Mouse (Mus musculus): ENCODE data around the gene Rbbp7. TPM values are rescaled to one million over a fixed set of nuclear protein-coding genes. Genes with fewer than 3 reads are reported as not detected.
"Not testable (repeated sequence)": the region's sequence is repeated elsewhere in the genome, so short reads cannot be mapped to it uniquely, and the experiment has no call there.

The Rbbp7 gene
- polyA plus RNA-seq, 1 experiment from 2014 or later, result 430 TPM

DNA sequence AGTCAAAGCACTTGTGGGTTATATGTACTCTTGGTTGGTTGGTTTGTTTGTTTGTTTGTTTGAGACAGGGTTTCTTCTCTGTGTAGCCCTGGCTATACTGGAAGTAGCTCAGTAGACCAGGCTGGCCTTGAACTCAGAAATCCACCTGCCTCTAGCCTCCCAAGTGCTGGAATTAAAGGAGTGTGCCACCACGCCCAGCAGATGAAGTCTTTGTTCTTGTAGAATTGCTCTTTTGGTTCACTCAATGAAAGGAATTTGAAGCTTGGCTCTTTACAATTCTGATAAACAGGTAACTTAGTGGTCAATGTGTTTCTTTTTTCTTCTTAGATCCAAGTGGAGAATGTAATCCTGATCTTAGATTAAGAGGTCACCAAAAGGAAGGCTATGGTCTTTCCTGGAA is 10.5 kb downstream of the Rbbp7 start:
- 84% methylated on average over 1 of the region's 1 CpGs for WGBS
- peaks cover 2% of the 10 kb centered on the region; the same call in 1 of the 2 replicates for H3K36me3 ChIP-seq (ENCODE audit: control insufficient read depth, insufficient read depth, low read length)
- H3K4me2 ChIP-seq (ENCODE audit: low read depth, severe bottlenecking), result no peak overlapping the region
- no peak overlapping the region for H3K4me3 ChIP-seq (ENCODE audit: low read depth, low read length)
- no peak overlapping the region for H3K27ac ChIP-seq (replicated peaks; ENCODE audit: low read depth, low read length)
- no peaks in the 10 kb centered on the region for H3K4me1 ChIP-seq (ENCODE audit: control insufficient read depth, insufficient read depth, low read length)
- no peaks in the 10 kb centered on the region for H3K27me3 ChIP-seq (ENCODE audit: control insufficient read depth, insufficient read depth, low read length)
- no peaks in the 10 kb centered on the region for H3K9me3 ChIP-seq (ENCODE audit: control insufficient read depth, low read length)
- DNase-seq (ENCODE audit: low spot score), result no peak
- no peak for ATAC-seq (ENCODE audit: insufficient number of reproducible peaks, low FRiP score, low TSS enrichment, low read depth)
- no peak overlapping the region for H3K9ac ChIP-seq (ENCODE audit: low read length)

DNA sequence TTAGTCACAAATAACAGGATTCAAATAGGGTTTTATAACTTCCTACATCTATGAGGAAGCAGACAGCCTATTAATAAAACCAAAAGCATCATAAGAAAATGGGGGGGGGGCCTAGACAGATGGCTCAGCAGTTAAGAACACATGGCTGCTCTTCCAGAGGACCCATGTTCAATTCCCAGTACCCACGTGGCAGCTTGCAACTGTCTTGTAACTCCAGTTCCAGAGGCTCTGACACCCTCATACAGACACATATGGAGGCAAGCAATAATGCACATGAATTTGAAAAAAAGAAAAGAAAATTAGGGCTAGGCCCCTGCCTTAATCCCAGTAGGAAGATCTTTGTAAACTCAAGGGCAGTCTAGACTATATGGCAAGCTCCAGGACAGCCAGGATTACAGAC is 28.2 kb downstream of the Rbbp7 start:
- Histone ChIP-seq H3K9me3 (ENCODE audit: control insufficient read depth, low read length) (no peaks in the 10 kb centered on the region), H3K27me3 (ENCODE audit: control insufficient read depth, insufficient read depth, low read length) (no peaks in the 10 kb centered on the region), H3K9ac (ENCODE audit: low read length) (no peak overlapping the region), H3K4me3 (ENCODE audit: low read depth, low read length) (no peak overlapping the region), H3K4me2 (ENCODE audit: low read depth, severe bottlenecking) (no peak overlapping the region), H3K4me1 (ENCODE audit: control insufficient read depth, insufficient read depth, low read length) (no peaks in the 10 kb centered on the region), H3K36me3 (ENCODE audit: control insufficient read depth, insufficient read depth, low read length) (no peaks in the 10 kb centered on the region), H3K27ac (replicated peaks; ENCODE audit: low read depth, low read length) (no peak overlapping the region)
- 45% methylated on average over 1 of the region's 1 CpGs for whole genome bisulfite sequencing
- no peak for DNase-seq (ENCODE audit: low spot score)
- ATAC-seq (ENCODE audit: insufficient number of reproducible peaks, low FRiP score, low TSS enrichment, low read depth), result no peak

DNA sequence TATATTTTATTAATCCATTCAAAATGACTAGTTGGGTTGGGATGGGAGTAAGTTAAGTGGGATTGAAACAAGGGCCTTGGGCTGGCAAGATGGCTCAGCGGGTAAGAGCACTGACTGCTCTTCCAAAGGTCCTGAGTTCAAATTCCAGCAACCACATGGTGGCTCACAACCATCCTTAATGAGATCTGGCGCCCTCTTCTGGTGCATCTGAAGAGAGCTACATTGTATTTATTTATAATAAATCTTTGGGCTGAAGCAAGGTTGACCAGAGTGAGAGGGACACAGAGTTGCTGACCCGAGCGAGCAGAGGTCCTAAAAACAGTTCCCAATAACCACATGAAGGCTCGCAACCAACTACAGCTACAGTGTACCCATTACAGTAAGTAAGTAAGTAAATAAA is 31.2 kb downstream of the Rbbp7 start:
- not testable (repeated sequence) for H3K4me1 ChIP-seq (ENCODE audit: control insufficient read depth, insufficient read depth, low read length); ATAC-seq (ENCODE audit: insufficient number of reproducible peaks, low FRiP score, low TSS enrichment, low read depth); H3K4me2 ChIP-seq (ENCODE audit: low read depth, severe bottlenecking); H3K4me3 ChIP-seq (ENCODE audit: low read depth, low read length); H3K27ac ChIP-seq (replicated peaks; ENCODE audit: low read depth, low read length); DNase-seq (ENCODE audit: low spot score); H3K36me3 ChIP-seq (ENCODE audit: control insufficient read depth, insufficient read depth, low read length); H3K9ac ChIP-seq (ENCODE audit: low read length); H3K27me3 ChIP-seq (ENCODE audit: control insufficient read depth, insufficient read depth, low read length); H3K9me3 ChIP-seq (ENCODE audit: control insufficient read depth, low read length)
- WGBS, result 86% methylated on average over 5 of the region's 5 CpGs

- ATAC-seq (ENCODE audit: insufficient number of reproducible peaks, low FRiP score, low TSS enrichment, low read depth) (no peak), DNase-seq (ENCODE audit: low spot score) (peak; percentile 51)
- H3K36me3 ChIP-seq (ENCODE audit: control insufficient read depth, insufficient read depth, low read length), result no peaks in the 10 kb centered on the region
- no peaks in the 10 kb centered on the region for H3K9me3 ChIP-seq (ENCODE audit: control insufficient read depth, low read length)
- H3K27ac ChIP-seq (replicated peaks; ENCODE audit: low read depth, low read length), result no peak overlapping the region
- no peak overlapping the region for H3K4me2 ChIP-seq (ENCODE audit: low read depth, severe bottlenecking)
- no peak overlapping the region for H3K9ac ChIP-seq (ENCODE audit: low read length)
- H3K4me3 ChIP-seq (ENCODE audit: low read depth, low read length), result no peak overlapping the region
- H3K4me1 ChIP-seq (ENCODE audit: control insufficient read depth, insufficient read depth, low read length), result no peaks in the 10 kb centered on the region
- H3K27me3 ChIP-seq (ENCODE audit: control insufficient read depth, insufficient read depth, low read length), result no peaks in the 10 kb centered on the region
These were observed 40.2 kb downstream of the Rbbp7 start for GRCm38 (mm10) chrX:162800371-162800770.

DNA sequence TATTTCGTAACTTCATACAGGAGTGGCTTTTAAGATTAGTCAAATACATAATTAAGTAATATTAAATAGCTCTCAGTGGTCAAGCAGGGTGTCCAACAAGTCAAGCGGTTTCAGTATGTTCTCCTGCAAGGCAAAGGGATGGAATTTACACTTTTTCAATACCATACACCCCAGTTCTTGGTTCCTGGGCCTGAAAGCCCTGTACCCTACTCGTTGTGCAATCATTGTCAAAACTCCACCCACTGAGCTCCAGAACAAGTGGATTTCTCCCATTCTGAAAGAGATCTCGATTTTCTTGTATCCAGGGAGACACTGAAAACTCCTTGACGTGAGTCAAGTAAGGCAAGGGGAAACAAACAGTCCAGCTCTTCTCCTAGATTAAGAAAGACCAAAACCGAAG is 67.8 kb downstream of the Rbbp7 start:
- ATAC-seq (ENCODE audit: insufficient number of reproducible peaks, low FRiP score, low TSS enrichment, low read depth), result no peak
- WGBS, result 52% methylated on average over 6 of the region's 6 CpGs

More for the DNA sequence above, 67.8 kb downstream of the Rbbp7 start:
- DNase-seq (ENCODE audit: low spot score), result no peak
- Histone ChIP-seq H3K9me3 (ENCODE audit: control insufficient read depth, low read length) (no peaks in the 10 kb centered on the region), H3K4me2 (ENCODE audit: low read depth, severe bottlenecking) (peak overlapping the region; percentile 86), H3K9ac (ENCODE audit: low read length) (no peak overlapping the region), H3K4me1 (ENCODE audit: control insufficient read depth, insufficient read depth, low read length) (no peaks in the 10 kb centered on the region), H3K27ac (replicated peaks; ENCODE audit: low read depth, low read length) (no peak overlapping the region), H3K27me3 (ENCODE audit: control insufficient read depth, insufficient read depth, low read length) (peaks cover 5% of the 10 kb centered on the region; the same call in 1 of the 2 replicates), H3K4me3 (ENCODE audit: low read depth, low read length) (peak overlapping the region; percentile 53), H3K36me3 (ENCODE audit: control insufficient read depth, insufficient read depth, low read length) (no peaks in the 10 kb centered on the region)

Other genes with a start within 250 kb of the Rbbp7 start
- 0.44 and 1.1 TPM in 2 replicates for gene Reps2, start 116.8 kb upstream of the Rbbp7 start, polyA plus RNA-seq (2014; fragmentation: Nextera tagmentation; extraction: Ambion mirVana)
- gene Txlng, start 69.1 kb downstream of the Rbbp7 start, polyA plus RNA-seq (2014; fragmentation: Nextera tagmentation; extraction: Ambion mirVana), result 18.7 and 20.0 TPM in 2 replicates
- 48.9 and 50.3 TPM in 2 replicates for gene Syap1, start 128.0 kb downstream of the Rbbp7 start, polyA plus RNA-seq (2014; fragmentation: Nextera tagmentation; extraction: Ambion mirVana)
- 117 and 124 TPM in 2 replicates for gene Ctps2, start 140.8 kb downstream of the Rbbp7 start, polyA plus RNA-seq (2014; fragmentation: Nextera tagmentation; extraction: Ambion mirVana)
- gene S100g, start 204.2 kb downstream of the Rbbp7 start, polyA plus RNA-seq (2014; fragmentation: Nextera tagmentation; extraction: Ambion mirVana), result not detected in 2 replicates

Measured in limb, embryonic 11.5 days (tissue).